Mouse (Mus musculus): ENCODE measurements around the gene Gm4871. TPM values are rescaled to one million over a fixed set of nuclear protein-coding genes. Genes with fewer than 3 reads are reported as not detected.

The Gm4871 gene
- polyA plus RNA-seq, 1 experiment, result not detected

GRCm38 (mm10) chr5:144989061-144989405 is 43.5 kb downstream of the Gm4871 start:
- Histone ChIP-seq H3K27me3 (ENCODE audit: control insufficient read depth, insufficient read depth, low read length, poor library complexity, severe bottlenecking) (no peaks in the 10 kb centered on the region), H3K4me1 (ENCODE audit: control insufficient read depth, insufficient read depth, low read length) (no peaks in the 10 kb centered on the region), H3K27ac (ENCODE audit: insufficient read depth, low read length) (no peak overlapping the region), H3K9ac (ENCODE audit: low read depth, poor library complexity, severe bottlenecking) (no peak overlapping the region), H3K9me3 (replicated peaks; ENCODE audit: control insufficient read depth, insufficient read depth, low read length, poor library complexity, severe bottlenecking) (no peaks in the 10 kb centered on the region), H3K36me3 (ENCODE audit: control insufficient read depth, insufficient read depth, low read length, poor library complexity, severe bottlenecking) (no peaks in the 10 kb centered on the region), H3K4me3 (ENCODE audit: low read depth, low read length) (no peak overlapping the region)
- no peak for TF ChIP-seq EP300 (IDR thresholded peaks at IDR 0.05; ENCODE audit: insufficient read depth, low read depth, low read length)
- no peak for TF ChIP-seq POLR2A (IDR thresholded peaks at IDR 0.05; ENCODE audit: insufficient read depth, low read length)
- TF ChIP-seq CTCF (IDR thresholded peaks at IDR 0.05; ENCODE audit: low read depth, low read length), result no peak

DNA sequence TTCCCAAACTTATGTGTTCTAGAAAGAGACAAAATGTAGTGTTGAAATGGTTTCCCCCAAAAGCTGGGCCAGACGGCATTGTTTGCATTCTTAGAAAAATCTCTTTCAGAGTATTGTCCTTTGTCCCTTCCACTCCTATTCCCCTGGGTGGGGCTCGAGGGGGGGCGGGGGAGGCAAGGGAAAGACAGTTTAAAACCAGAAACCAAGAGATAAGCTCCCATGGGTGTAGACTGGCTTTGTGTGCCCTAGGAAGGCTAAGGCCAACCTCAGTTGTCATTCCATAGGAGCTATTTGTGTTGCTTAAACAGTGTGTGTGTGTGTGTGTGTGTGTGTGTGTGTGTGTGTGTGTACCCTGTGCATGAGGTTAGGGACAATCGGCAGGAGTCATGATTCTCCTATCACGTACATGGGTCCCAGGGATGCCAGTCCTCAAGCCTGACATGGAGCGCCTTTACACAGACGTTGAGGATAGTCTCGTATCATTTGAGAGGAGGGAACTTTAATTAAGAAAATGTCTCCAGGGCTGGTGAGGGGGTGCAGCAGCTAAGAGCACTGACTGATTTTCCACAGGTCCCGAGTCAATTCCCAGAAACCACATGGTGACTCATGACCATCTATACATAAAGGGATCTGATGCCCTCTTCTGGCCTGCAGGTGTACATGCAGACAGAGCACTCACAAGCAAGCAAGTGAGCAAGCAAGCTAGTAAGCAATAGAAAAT is 44.1 kb downstream of the Gm4871 start:
- H3K27ac ChIP-seq (ENCODE audit: insufficient read depth, low read length), result no peak overlapping the region

DNA sequence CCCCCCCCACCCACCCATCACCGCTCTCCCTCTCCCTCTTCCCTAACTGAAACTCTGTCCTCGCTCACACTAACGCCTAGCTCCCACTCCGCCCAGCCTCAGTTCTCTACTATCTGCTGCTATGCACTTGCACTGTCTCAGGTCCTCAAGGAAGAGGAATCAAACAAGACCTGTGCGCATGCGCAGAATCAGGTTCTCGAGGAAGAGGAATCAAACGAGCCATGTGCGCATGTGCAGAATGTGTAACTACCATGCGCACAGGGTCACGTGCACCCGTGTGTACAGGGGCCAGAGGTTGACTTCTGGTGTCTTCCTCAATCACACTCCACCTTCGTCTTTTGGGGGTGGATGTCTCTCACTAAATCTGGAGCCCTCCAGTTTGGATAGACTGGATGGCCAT is 45.0 kb downstream of the Gm4871 start:
- TF ChIP-seq EP300 (IDR thresholded peaks at IDR 0.05; ENCODE audit: insufficient read depth, low read depth, low read length), result no peak
- TF ChIP-seq CTCF (IDR thresholded peaks at IDR 0.05; ENCODE audit: low read depth, low read length), result no peak
- no peak for TF ChIP-seq POLR2A (IDR thresholded peaks at IDR 0.05; ENCODE audit: insufficient read depth, low read length)
- no peak overlapping the region for H3K27ac ChIP-seq (ENCODE audit: insufficient read depth, low read length)
- no peaks in the 10 kb centered on the region for H3K27me3 ChIP-seq (ENCODE audit: control insufficient read depth, insufficient read depth, low read length, poor library complexity, severe bottlenecking)
- no peak overlapping the region for H3K9ac ChIP-seq (ENCODE audit: low read depth, poor library complexity, severe bottlenecking)
- H3K4me1 ChIP-seq (ENCODE audit: control insufficient read depth, insufficient read depth, low read length), result no peaks in the 10 kb centered on the region
- H3K4me3 ChIP-seq (ENCODE audit: low read depth, low read length), result no peak overlapping the region
- H3K36me3 ChIP-seq (ENCODE audit: control insufficient read depth, insufficient read depth, low read length, poor library complexity, severe bottlenecking), result no peaks in the 10 kb centered on the region
- no peaks in the 10 kb centered on the region for H3K9me3 ChIP-seq (replicated peaks; ENCODE audit: control insufficient read depth, insufficient read depth, low read length, poor library complexity, severe bottlenecking)

More for the DNA sequence above, 44.1 kb downstream of the Gm4871 start:
- Histone ChIP-seq H3K27me3 (ENCODE audit: control insufficient read depth, insufficient read depth, low read length, poor library complexity, severe bottlenecking) (no peaks in the 10 kb centered on the region), H3K4me1 (ENCODE audit: control insufficient read depth, insufficient read depth, low read length) (no peaks in the 10 kb centered on the region), H3K9me3 (replicated peaks; ENCODE audit: control insufficient read depth, insufficient read depth, low read length, poor library complexity, severe bottlenecking) (no peaks in the 10 kb centered on the region), H3K4me3 (ENCODE audit: low read depth, low read length) (no peak overlapping the region), H3K9ac (ENCODE audit: low read depth, poor library complexity, severe bottlenecking) (no peak overlapping the region), H3K36me3 (ENCODE audit: control insufficient read depth, insufficient read depth, low read length, poor library complexity, severe bottlenecking) (no peaks in the 10 kb centered on the region)
- TF ChIP-seq EP300 (IDR thresholded peaks at IDR 0.05; ENCODE audit: insufficient read depth, low read depth, low read length) (no peak), POLR2A (IDR thresholded peaks at IDR 0.05; ENCODE audit: insufficient read depth, low read length) (no peak), CTCF (IDR thresholded peaks at IDR 0.05; ENCODE audit: low read depth, low read length) (peak; percentile 28)

- TF ChIP-seq CTCF (IDR thresholded peaks at IDR 0.05; ENCODE audit: low read depth, low read length) (peak; percentile 31), POLR2A (IDR thresholded peaks at IDR 0.05; ENCODE audit: insufficient read depth, low read length) (no peak)
- Histone ChIP-seq H3K4me3 (ENCODE audit: low read depth, low read length) (no peak overlapping the region), H3K9ac (ENCODE audit: low read depth, poor library complexity, severe bottlenecking) (no peak overlapping the region), H3K4me1 (ENCODE audit: control insufficient read depth, insufficient read depth, low read length) (no peaks in the 10 kb centered on the region), H3K9me3 (replicated peaks; ENCODE audit: control insufficient read depth, insufficient read depth, low read length, poor library complexity, severe bottlenecking) (no peaks in the 10 kb centered on the region), H3K36me3 (ENCODE audit: control insufficient read depth, insufficient read depth, low read length, poor library complexity, severe bottlenecking) (no peaks in the 10 kb centered on the region), H3K27ac (ENCODE audit: insufficient read depth, low read length) (no peak overlapping the region), H3K27me3 (ENCODE audit: control insufficient read depth, insufficient read depth, low read length, poor library complexity, severe bottlenecking) (no peaks in the 10 kb centered on the region)
Measured at GRCm38 (mm10) chr5:144984839-144985238, 47.7 kb downstream of the Gm4871 start.

GRCm38 (mm10) chr5:144983227-144983626 is 49.3 kb downstream of the Gm4871 start:
- Histone ChIP-seq H3K4me1 (ENCODE audit: control insufficient read depth, insufficient read depth, low read length) (no peaks in the 10 kb centered on the region), H3K4me3 (ENCODE audit: low read depth, low read length) (no peak overlapping the region), H3K27ac (ENCODE audit: insufficient read depth, low read length) (no peak overlapping the region), H3K36me3 (ENCODE audit: control insufficient read depth, insufficient read depth, low read length, poor library complexity, severe bottlenecking) (no peaks in the 10 kb centered on the region), H3K9me3 (replicated peaks; ENCODE audit: control insufficient read depth, insufficient read depth, low read length, poor library complexity, severe bottlenecking) (no peaks in the 10 kb centered on the region), H3K27me3 (ENCODE audit: control insufficient read depth, insufficient read depth, low read length, poor library complexity, severe bottlenecking) (no peaks in the 10 kb centered on the region), H3K9ac (ENCODE audit: low read depth, poor library complexity, severe bottlenecking) (no peak overlapping the region)
- peak; percentile 4 for TF ChIP-seq CTCF (IDR thresholded peaks at IDR 0.05; ENCODE audit: low read depth, low read length)
- no peak for TF ChIP-seq EP300 (IDR thresholded peaks at IDR 0.05; ENCODE audit: insufficient read depth, low read depth, low read length)
- TF ChIP-seq POLR2A (IDR thresholded peaks at IDR 0.05; ENCODE audit: insufficient read depth, low read length), result no peak

Other genes starting within 250 kb of the Gm4871 start
- 18.4 and 19.7 TPM in 2 replicates for gene Smurf1, start 66.9 kb downstream of the Gm4871 start, polyA plus RNA-seq (2011; ENCODE audit: insufficient read depth, insufficient read length, low read depth, missing spikeins)
- not detected in 2 replicates for gene 1700018F24Rik, start 10.2 kb upstream of the Gm4871 start, polyA plus RNA-seq (2011; ENCODE audit: insufficient read depth, insufficient read length, low read depth, missing spikeins)
- 110 and 123 TPM in 2 replicates for gene Arpc1a, start 51.1 kb upstream of the Gm4871 start, polyA plus RNA-seq (2011; ENCODE audit: insufficient read depth, insufficient read length, low read depth, missing spikeins)
- not detected in 2 replicates for gene Kpna7, start 51.3 kb upstream of the Gm4871 start, polyA plus RNA-seq (2011; ENCODE audit: insufficient read depth, insufficient read length, low read depth, missing spikeins)
- gene Arpc1b, start 81.5 kb upstream of the Gm4871 start, polyA plus RNA-seq (2011; ENCODE audit: insufficient read depth, insufficient read length, low read depth, missing spikeins), result 92.3 and 108 TPM in 2 replicates
- gene Pdap1, start 107.5 kb upstream of the Gm4871 start, polyA plus RNA-seq (2011; ENCODE audit: insufficient read depth, insufficient read length, low read depth, missing spikeins), result 229 and 237 TPM in 2 replicates
- gene Bud31, start 107.6 kb upstream of the Gm4871 start, polyA plus RNA-seq (2011; ENCODE audit: insufficient read depth, insufficient read length, low read depth, missing spikeins), result 104 and 112 TPM in 2 replicates
- 14.1 and 17.1 TPM in 2 replicates for gene Ptcd1, start 134.4 kb upstream of the Gm4871 start, polyA plus RNA-seq (2011; ENCODE audit: insufficient read depth, insufficient read length, low read depth, missing spikeins)
- gene Cpsf4, start 134.5 kb upstream of the Gm4871 start, polyA plus RNA-seq (2011; ENCODE audit: insufficient read depth, insufficient read length, low read depth, missing spikeins), result 47.9 and 49.6 TPM in 2 replicates
- 300 and 316 TPM in 2 replicates for gene Atp5j2, start 159.3 kb upstream of the Gm4871 start, polyA plus RNA-seq (2011; ENCODE audit: insufficient read depth, insufficient read length, low read depth, missing spikeins)
- gene Zkscan14, start 169.1 kb upstream of the Gm4871 start, polyA plus RNA-seq (2011; ENCODE audit: insufficient read depth, insufficient read length, low read depth, missing spikeins), result 3.9 and 6.0 TPM in 2 replicates
- 20.3 and 20.4 TPM in 2 replicates for gene Zkscan5, start 171.8 kb upstream of the Gm4871 start, polyA plus RNA-seq (2011; ENCODE audit: insufficient read depth, insufficient read length, low read depth, missing spikeins)
- gene Zfp655, start 199.0 kb upstream of the Gm4871 start, polyA plus RNA-seq (2011; ENCODE audit: insufficient read depth, insufficient read length, low read depth, missing spikeins), result 72.0 and 79.3 TPM in 2 replicates
- gene Zscan25, start 247.7 kb upstream of the Gm4871 start, polyA plus RNA-seq (2011; ENCODE audit: insufficient read depth, insufficient read length, low read depth, missing spikeins), result 7.7 and 13.5 TPM in 2 replicates